Mouse (Mus musculus) skeletal muscle tissue, adult 2 months (tissue): ENCODE results near the gene Gemin7.

Experiments used
- DNase-seq: peaks from one replicate; pipeline ENCODE4 v3.0.0-alpha.2; 2012; ENCODE audit warnings: low read depth, low spot score

Gemin7 gene

DNA sequence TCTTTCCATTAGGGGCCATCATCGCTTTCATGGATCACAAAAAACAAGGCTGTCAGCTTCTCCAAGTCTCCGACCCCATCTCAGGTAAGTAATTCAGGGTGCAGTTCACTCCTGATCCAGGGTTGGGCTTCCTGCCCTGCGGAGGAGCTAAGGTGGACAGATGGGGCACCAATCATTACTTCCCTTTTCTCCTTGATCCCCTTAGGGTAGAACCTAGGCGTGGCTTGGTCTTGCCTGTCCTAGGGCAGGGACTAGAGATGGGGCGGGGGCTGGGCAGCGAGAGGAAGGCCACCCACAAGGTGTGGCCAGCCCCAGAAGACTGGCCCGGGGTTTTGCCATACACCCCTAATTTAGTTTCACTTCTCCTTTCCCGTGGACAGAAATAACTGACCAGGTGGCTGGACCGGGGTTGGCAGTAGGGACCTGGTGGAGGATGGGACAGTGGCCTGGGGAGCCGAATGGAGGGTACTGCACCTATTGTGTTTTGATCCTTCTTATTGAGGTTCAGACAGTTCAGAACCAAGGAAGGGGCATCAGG, 551 bp upstream of the Gemin7 start:
- no peak for DNase-seq

GRCm38 (mm10) chr7:19575559-19575958, 1.8 kb downstream of the Gemin7 start:
- no peak for DNase-seq

DNA sequence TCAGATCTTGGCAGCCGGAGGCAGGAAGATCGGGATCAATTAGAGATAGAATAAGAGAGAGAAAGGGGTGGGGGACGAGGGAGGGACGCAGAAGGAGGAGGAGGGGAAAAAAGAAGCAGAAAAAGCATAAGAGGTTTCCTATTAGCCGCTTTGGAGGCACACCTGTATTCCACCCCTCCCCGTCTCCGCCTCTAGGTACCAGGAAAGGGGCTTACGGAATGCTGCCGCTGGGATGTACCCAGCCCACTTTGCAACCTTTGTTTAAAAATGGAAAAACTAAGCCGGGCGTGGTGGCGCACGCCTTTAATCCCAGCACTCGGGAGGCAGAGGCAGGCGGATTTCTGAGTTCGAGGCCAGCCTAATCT, 3.6 kb downstream of the Gemin7 start:
- DNase-seq = no peak

- peak; percentile 54 for DNase-seq
Observed at GRCm38 (mm10) chr7:19572926-19573775, 4.2 kb downstream of the Gemin7 start.

GRCm38 (mm10) chr7:19569647-19570046, 7.7 kb downstream of the Gemin7 start:
- no peak for DNase-seq

DNA sequence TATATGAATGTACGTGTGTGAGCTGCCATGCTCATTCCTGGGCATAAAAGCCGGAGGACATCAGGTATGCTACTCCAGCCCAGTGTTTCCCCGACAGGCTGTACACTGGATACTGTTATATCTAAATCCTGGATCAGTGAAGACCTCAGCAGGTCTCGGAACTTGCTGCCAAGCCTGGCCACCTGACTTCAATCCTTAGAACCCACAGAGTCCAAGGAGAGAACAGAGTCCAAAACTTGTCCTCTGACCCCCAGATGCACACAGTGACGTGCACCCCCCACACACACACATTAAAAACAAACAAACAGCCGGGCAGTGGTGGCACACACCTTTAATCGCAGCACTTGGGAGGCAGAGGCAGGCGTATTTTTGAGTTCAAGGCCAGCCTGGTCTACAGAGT, 10.0 kb downstream of the Gemin7 start:
- no peak for DNase-seq

DNA sequence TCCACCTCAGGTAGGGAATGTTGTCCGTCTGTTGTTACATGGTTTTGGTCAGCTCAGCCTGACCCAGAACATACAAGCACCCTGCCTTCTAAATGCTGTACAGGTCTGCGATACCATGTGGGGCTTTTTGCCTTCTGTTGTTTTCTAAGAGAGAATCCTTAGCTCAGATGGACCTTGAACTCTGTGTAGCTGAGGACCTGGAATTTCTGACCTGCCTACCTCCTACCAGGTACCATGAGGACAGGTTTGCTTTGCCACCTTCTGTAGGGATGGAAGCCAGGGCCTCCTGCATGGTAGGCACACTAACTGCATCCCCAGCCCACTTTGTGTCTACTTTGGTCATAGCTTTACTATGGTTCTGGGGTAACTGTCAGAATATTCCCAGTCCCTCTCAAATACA, 11.6 kb downstream of the Gemin7 start:
- DNase-seq = no peak

GRCm38 (mm10) chr7:19564455-19564854, 12.9 kb downstream of the Gemin7 start:
- no peak for DNase-seq

DNA sequence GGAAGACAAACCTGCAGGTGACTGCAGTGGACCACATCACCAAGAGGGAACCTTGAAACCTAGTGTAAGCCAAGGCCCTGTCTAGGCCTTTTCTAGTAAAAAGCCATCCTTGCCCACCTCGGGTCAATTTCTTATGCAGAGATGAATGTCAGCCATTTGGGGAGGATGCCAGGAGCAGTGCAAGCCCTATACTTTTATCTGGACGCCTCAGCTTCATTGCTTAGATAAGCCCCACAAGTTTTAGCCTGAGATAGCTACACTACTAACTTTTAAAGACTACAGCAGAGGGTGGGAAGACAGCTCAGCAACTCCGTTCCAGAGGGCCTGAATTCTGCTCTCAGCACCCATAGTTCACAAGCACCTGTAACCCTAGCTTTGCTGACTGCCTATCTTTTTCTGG, 13.5 kb downstream of the Gemin7 start:
- DNase-seq = no peak

DNA sequence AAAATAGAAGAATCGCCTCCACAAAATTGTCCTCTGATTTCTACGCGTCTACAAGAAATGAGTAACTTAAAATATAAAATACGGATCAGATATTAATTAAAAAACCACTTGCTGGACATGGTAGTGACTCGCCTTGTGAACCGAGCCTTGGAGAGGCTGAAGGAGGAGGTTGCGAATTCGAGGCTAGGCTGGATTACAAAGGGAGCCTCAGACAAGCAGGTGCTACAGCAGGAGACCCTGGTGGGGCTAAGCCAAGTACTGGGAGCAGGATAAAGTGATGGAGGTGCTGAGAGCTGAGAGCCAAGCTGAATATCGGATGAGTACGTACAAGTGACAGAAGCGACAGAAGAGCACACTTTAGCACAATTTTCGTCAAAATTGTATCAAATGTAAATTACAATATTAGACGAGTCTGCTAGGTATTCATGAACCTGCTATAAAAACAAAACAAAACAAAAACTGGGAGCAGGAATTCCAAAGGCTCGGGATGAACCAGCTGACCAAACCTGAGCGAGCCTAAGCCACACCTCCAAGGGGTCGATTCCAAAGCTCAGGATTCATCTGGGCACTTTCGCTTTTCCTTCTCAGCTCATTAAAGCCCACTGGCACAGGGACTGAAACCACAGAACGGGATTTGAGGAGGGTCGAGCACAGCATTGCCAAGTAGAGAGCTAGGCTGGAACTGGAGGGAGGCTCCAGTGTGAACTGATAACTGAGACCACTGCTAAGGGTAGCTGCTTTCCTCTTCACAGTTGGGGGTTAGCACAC, 14.6 kb downstream of the Gemin7 start, which contains the start of gene Ppp1r37:
Gene Ppp1r37 (minus strand): TSS at position 434 of the 768 bp plus-strand sequence.
- DNase-seq = no peak

- peak; percentile 97 for DNase-seq
Observed at GRCm38 (mm10) chr7:19561765-19562642, 15.4 kb downstream of the Gemin7 start.

DNA sequence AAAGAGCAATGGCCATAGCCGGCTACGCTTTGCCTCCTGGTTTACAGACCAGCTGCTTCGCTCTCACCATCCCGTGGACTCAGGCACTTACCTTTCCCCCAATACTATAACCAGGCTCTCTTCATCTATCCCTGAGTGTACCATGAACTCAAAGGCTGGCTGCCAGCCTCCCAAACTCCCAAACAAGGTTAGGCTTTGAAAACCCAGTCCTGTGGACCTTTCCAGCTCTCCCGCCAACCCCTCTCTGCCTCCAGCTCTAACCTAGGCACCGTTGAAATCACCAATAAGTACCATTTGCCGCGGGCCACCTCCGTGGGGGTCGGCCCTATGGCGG, 16.0 kb downstream of the Gemin7 start:
- DNase-seq = no peak

GRCm38 (mm10) chr7:19560491-19561260, 16.7 kb downstream of the Gemin7 start:
- no peak for DNase-seq

GRCm38 (mm10) chr7:19558965-19559364, 18.4 kb downstream of the Gemin7 start:
- no peak for DNase-seq

DNA sequence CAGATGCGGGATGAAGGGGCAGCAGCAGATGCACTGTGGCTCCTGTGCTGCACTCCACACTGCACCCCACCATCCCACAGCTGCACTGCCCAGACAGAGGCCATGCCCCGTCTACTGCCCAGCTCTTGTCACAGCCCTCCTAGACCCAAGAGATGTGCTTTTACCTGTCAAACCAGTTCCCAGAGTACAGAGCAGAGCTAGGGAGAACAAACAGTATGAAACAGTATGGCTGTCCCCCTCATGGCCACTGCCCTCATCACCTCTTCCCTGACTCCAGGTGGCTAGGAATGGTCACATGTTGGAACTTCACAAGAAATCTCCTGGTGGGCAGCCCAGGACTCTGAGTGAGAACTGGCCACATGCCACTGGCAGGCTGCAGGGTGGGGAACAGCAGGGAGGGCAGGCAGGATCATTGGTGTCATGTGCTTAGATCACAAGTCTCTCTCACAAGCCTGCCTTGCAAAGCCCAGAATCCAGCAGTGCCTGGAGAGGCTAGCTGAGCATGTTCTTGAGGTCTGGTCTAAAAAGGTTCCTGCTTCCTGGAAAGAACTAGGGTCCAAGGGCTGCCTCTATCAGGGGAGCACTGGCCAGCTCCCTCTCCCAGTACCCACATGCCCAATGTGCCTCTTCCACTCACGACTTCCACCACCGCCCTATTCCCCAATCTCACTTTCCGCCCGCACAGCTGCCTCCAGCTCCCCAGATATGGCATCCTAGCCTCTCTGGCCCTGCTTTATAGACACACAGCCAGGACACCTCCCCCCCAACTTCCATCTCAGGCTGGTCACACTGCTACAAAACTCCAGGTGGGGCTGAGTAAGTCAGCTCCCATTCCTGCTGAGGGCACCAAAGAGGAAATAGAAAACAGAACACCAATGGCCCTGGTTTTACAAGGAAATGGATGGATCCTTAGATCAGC, 19.2 kb downstream of the Gemin7 start:
- DNase-seq = no peak

DNA sequence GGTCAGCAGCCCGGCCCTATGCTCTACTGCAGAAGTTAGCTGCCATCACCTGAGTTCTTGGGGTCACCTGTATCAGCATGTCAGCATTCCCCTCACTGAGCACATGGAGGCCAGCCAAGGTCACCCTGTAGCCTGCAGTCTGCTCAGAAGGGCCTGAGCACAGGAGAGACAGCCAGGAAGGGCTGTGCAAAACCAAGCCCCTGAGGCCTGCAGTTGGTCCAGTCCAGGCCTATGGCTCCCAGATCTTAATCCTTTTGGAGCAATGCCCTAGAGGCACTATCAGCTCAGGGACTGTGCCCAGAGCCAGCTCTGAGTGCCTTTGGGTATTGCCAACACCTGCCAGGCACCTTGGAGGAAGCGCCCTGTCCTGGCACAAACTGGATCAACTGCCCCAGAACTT, 20.3 kb downstream of the Gemin7 start:
- peak; percentile 56 for DNase-seq

DNA sequence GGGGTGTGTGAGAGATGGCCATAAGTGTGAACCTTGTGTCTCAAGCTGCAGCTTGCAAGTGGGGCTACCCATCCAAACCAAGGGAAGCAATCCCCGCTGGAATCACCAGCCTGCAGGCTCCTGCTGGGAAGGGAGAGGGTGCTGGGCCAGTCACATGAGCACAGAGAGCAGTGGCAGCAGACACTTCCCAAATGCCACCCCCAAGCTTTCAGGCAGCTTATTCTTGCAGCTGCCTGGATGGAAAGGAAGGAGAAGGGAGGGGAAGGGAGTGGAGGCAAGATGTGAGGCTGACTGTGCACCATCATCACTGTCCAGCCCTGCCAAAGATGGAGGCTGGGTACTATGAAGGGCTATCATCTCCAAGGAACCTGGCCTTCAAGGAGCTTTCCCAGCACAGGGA, 23.2 kb downstream of the Gemin7 start:
- DNase-seq = no peak

DNA sequence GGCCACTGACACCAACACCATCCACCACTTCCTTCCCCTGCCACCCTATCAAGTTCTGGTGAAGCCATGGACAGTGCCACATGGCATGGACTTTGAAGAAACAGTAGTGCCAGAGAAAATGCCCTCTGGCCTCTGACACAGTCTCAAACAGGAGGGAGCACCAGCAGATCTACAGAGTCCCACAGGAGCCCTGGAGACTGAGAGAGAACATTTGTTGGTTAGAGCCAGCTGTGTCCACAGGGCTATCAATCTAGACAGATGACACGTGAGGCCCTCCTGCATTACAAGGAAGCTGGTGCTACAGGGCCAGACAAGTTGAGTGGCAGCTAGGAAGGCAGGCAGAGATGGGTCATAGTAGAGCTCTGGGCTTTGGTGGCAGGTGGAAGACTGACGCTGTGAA, 25.0 kb downstream of the Gemin7 start:
- no peak for DNase-seq

DNA sequence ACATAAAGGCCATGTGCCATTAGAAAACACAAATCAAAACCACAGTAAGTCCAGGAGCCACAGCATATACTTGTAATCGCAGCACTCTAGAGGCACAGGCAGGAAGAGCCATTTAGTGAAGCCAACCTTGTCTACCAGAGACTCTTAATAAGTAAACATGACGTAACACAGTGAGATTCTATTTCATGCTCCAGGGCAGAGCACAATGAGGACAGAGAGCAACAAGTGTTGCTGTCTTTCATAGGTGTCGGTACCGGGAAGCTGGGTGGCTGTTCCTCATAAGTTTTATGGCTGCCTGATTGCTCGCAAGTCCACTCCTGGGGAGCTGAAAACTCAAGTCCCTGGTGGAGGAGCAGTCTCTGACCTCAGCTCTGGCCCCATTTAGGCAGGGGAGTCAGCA, 25.8 kb downstream of the Gemin7 start:
- no peak for DNase-seq

- no peak for DNase-seq
Observed at GRCm38 (mm10) chr7:19549394-19549793, 28.0 kb downstream of the Gemin7 start.
